Mouse (Mus musculus) 3134 (cell line): ENCODE data around the gene Pros1.

Experiments
- DNase-seq: peaks from one replicate; pipeline ENCODE4 v3.0.0-alpha.2; 2011; ENCODE audit warnings: low spot score; ENCODE audit not compliant: insufficient read length; ENCODE audit errors: extremely low read depth

Pros1 gene

DNA sequence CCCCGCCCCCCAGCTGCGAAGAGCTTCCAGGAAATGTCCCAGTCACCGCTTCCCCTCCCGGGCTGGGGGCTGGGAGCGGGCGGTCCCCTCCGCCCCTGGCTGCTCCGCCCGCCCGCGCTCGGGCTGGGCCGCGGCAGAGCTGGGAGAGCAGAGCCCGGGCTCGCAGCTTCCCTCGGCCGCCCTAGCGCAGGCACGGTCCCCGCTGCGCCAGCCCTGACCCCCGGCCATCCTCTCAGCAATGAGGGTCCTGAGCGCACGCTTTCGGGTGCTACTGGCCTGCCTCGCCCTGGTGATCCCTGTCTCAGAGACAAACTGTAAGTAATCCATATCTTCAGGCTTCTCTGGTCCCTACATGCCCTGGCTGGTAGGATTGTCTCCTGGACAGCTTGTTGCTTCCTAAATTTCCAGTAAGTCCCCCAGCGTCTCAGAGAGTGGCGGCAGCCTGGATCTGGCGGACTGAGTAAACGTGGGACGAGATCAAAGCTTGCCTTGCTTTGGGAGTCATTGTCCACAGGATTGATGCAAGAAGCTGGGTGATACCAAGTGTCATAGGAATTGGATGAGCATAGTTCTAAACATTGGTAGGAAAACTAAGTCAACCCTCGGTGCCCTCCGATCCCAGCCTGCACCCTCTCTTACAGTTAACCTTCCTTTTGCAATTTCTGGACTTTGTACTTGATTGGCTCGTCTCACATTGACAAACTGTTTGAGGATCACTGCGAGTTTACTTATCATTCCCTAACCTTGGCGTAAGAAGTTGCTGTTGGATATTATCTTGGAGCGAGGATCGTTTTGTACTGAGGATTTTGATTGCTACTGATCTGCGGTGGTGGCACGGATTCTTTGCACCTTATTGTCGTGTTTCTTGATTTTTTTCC lies at the start of gene Pros1:
Gene Pros1 (plus strand): TSS at position 117 of the 878 bp plus-strand sequence.
- DNase-seq = peak; percentile 79

DNA sequence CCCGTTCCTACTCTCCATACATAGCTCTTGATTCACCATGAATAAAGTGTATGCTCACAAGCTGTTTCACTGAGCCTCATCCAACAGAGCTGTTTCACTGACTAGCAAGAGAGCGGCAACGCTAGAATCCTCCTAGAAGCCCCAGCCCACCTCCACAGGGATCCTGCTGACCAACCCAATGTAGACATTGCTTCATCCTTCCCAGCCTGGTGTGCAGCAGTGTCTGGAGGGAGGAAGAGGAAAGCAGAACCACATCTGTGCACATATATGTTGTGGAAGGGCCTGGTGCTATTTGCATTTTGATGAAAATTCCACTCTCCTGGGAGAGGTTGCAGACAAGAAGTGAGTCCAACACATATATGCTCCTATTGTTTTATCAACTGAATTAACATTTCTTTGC lies 49.5 kb upstream of the Pros1 start:
- DNase-seq = no peak

- no peak for DNase-seq
Observed at GRCm38 (mm10) chr16:62807249-62807979, 46.7 kb upstream of the Pros1 start.

- no peak for DNase-seq
Observed at GRCm38 (mm10) chr16:62810855-62811254, 43.3 kb upstream of the Pros1 start.

- no peak for DNase-seq
Observed at GRCm38 (mm10) chr16:62813790-62814189, 40.3 kb upstream of the Pros1 start.

- no peak for DNase-seq
Observed at GRCm38 (mm10) chr16:62814491-62814890, 39.6 kb upstream of the Pros1 start, which contains the start of gene Stx19. Gene Stx19 (plus strand): TSS chr16:62814676.

- DNase-seq = no peak
Observed at GRCm38 (mm10) chr16:62822472-62822871, 31.6 kb upstream of the Pros1 start.

- no peak for DNase-seq
Observed at GRCm38 (mm10) chr16:62826156-62827001, 27.7 kb upstream of the Pros1 start.

- DNase-seq = no peak
Observed at GRCm38 (mm10) chr16:62832027-62832426, 22.1 kb upstream of the Pros1 start.

DNA sequence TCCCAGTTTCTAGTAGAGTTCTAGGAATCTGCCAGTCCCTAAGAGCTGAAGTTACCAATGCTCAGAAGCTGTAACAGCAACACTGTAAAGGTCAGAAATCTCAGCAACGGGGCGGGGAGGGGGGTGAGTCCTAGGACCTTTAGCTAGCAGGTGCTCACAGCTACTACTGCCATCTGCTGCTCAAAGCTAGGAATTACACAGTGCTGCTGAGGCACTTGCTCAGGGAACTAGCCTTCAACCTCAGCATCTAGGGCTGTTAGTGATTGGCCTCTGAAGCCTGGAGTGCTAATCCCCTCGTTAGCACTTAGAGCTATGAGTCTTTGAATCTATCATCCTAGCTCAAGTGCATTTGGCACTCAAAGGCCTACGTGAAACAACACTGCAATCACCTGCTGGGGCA lies 21.6 kb upstream of the Pros1 start:
- DNase-seq = no peak

- no peak for DNase-seq
Observed at GRCm38 (mm10) chr16:62834016-62834735, 19.9 kb upstream of the Pros1 start.

DNA sequence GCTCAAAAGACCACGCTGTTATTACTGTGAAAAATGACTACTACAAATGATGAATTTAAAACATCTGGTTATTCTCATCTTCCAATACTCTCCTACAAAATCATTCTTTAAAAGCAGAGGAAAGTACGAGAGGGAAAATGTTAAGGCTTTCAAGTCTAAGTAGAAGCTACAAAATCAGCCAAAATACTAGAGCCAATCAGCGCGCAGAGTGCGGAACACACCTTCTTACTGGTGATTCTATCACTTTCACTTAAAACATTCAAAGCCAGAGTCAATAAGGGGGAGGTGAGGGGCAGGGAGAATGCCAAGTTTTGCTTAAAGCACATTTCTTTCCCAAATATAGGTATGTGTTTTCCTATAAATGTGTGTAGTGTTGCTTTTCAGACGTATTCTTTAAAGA lies 8.8 kb upstream of the Pros1 start:
- no peak for DNase-seq

GRCm38 (mm10) chr16:62846498-62847312 lies 7.4 kb upstream of the Pros1 start, which contains the start of gene Arl13b:
Gene Arl13b (minus strand): TSS chr16:62847040.
- DNase-seq = peak; percentile 92

DNA sequence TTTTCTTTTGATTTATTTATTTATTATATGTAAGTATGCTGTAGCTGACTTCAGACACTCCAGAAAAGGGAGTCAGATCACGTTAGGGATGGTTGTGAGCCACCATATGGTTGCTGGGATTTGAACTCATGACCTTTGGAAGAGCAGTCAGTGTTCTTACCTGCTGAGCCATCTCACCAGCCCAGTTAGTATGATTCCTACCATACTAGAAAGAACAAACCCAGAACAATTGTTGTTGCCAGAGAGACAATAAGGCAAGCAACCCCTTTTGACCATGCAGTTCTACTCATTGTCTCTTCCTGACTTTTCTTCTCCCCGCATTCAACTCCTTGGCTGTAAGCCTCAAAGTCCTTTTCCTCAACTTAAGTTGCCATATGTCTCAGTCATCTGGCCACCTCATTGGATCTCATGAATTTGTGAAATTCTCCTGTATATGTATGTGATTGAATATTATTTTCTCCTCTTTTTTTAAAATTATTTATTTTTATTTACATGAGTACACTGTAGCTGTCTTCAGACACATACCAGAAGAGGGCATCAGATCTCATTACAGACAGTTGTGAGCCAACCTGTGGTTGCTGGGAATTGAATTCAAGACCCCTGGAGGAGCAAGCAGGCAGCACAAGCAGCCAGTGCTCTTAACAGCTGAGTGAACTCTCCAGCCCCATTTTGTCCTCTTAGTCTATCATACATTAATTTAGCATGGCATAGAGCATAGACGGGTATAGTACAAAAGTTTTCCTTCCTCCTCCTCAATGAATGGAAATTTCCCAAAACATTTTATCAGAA lies 1.4 kb upstream of the Pros1 start:
- DNase-seq = peak; percentile 19

GRCm38 (mm10) chr16:62853611-62854126 lies 438 bp upstream of the Pros1 start:
- DNase-seq = peak; percentile 27

DNA sequence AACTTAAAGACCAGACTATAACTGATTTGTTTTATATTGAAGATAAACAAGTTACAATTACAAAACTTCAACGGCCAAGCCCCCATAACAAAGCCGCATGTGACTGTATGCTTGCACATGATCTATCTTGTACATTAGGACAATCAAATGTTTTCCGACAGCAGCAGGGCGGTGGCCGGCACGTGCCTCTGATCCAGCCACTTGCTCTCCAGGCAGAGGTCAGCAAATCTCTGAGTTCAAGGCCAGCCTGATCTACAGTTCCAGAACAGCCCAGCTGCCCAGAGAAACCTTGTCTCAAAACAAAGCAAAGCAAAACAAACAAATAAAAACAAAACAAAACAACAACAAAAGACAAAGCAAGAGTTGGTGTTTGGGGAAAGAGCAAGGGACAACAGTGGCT lies 1.3 kb downstream of the Pros1 start:
- no peak for DNase-seq

DNA sequence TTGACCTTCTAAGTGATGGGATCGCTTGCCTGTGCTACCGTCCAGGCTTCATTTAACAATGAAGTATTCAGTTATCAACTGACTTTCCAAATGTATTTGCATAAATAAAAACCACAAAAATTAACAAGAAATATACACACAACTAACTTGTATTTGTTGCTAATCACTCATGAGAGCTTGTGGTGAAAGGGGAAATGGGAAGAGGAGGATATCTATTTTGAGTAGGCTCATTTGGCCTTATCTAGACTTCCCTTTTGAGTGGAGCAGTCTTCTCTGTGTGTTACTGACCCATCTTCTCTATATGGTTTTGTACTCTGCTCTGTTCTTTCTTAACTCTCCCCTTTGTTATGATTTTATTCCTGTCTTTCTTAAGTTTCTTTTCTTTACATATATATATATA lies 2.2 kb downstream of the Pros1 start:
- DNase-seq = no peak

DNA sequence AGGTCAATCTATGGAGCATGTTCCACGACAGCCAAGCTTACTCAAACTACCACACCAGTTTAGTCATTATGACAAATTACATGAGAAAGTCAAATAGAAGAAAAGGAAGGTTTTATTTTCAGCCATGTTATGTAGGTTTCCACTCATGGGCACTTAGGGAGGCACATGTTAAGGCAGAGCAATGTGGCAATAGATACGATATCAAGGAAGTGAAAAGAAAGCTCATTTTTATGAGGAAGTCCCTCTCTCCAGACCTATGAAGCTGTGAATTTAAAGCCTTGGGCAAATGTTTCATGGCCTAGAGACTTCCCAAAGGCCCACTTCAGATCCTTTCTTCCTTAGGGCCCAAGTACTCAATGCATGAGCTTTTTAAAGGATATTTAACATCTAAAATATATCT lies 3.4 kb downstream of the Pros1 start:
- no peak for DNase-seq
